Mouse (Mus musculus) CD4-positive, CD25-positive, alpha-beta regulatory T cell, adult 4 months (primary cell): ENCODE measurements at regions not wholly inside any gene's neighbourhood (a gene's known extent, or its start where the extent isn't known, plus 50 kb on each side); places are given as distances from the start of the nearest gene placed in this dataset.
A peak's percentile ranks its signal among the peaks of the same experiment; 100 is the strongest.

ENCODE experiments used
- ATAC-seq: one replicate; pipeline ENCODE4 v1.8.0; 2017

DNA sequence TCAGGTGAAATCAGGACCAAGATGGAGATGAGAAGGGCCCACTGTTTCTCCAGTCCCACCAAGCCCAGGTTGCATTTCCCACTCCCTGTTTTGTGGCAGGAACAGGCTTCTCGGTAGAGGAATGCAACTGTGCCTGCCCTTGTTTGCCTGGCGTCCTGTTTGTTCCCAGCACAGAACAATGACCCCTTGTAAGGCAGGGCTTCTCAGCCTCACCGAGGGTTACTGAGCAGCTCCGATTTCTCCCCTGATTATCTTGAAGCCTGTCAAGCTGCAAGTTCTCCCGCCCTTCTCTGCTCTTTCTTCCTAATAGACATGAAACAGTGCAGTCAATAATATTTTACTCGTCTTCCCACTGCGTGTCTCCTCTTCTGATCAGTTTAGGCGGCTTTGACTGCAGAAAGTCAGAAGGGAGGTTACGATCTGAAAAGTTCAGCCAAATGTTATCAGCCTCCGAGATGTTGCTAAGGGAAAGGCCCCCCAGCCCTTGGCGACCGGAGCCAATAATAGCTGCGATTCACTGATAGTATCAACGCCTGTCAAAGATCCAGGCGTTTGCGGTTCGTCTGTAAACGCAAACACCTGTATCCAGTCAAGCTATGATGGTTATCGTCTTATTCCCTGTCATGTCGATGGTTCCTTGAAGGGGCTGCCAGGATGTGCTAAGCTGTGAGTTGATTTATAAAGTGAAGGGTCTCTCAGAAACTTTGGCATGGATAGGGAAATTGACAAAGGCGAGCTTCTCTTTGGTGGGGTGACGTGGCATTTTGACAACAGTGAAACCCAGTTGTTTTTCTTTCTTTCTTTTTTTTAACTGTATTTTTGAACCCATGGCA, 287.7 kb upstream of the Zfp507 start:
- ATAC-seq: no peak

DNA sequence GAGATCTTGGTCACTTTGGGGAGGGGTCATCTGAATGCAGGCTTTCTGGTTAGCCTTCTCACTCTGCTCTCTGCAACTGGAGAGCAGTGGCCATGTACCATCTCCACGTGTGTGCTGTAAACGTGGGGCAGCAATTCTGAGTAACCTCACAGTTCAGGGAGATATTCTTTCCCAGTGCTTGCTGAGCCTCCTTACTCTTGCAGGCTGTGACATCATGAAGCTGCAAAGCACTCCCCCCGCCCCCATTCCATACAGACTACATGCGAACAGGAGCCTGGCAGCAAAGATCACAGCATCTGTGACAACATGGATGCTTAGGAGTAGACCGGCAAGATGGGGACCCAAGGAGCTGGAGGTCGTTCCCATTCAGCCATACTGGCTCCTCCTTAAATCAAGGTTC, 284.8 kb upstream of the Zfp507 start:
- no peak for ATAC-seq

DNA sequence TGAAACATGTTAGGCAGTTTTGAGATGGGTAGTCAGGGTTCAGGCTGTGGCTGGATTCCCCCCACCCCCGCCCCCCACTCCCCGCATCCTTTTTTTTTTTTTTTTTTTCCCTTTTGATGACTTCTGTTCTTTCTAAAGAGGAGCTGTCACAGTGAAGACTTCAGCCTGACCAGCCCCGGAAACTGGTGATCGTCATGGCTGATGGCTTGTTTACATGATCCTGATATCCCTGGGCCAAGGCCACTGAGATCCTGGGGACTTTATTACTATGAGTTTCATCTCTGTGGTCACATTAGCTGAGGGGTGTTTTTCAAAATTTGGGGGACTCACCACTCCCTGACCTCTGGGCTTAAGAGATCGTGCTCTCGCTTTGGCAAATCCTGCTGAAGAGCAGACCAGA, 275.9 kb upstream of the Zfp507 start:
- ATAC-seq: no peak

DNA sequence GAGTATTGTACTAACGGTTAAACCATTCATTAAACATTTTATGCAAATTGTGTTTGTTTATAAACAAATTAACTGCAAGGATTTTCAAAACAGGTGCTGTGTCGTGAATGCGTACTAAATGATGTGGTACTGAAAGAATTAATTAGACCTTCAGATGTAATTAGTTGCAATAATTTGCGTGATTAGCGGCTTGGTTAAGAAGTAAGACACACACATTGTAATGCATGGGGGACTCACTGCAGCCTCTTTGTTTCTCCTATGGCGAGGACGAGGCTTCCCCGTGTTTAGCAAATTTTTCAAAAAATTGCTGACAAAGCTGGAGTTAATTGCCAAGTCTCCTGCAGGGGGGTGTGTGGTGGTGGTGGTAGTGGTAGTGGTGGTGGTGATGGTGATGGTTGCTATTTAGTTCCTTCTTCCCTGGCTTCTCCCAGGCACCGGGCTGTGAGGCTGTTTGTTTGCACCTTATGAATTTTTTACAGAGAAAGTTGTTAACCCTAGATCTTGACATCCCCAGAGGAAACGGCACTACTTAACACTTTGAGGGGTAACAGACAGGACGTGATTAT, 275.4 kb upstream of the Zfp507 start:
- ATAC-seq: no peak

DNA sequence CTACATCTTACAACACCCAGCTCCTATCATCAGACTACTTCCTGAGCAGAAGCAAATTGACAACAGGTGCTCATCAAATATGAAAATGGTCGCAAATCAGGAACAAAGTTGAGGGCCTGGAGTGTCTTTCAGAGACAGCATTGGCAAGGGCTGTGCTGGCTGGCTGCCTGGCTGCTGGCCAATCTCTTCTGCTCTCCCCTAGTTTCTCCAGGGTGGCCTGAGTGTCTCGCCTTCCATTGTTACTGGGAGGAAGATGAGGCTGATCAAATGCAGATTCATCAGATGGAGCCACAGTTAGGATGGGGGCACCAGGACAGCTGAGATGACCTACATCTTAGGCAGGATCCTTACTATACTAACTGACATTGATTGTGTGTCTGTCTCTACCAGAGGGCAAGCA, 274.5 kb upstream of the Zfp507 start:
- ATAC-seq: no peak

DNA sequence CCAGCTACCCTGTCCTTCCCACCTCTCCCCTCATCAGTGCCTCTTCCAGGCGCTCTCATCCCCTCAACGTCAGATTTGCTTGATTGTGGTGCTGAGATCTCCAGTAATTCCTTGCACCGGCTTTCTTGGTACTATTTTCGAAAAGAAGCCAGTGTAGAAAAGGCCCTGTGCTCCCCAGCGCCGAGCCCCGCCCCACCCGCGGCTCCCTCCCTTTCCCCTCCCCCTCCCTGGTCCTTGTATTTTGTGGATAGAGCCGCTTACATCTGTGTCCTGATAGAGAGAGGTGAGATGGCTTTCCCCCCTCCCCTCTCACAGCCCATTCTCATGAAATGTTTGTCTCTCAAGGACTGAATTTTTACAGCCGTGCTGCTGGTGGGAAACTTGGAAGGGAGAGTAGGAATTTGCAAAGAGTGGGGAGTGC, 273.2 kb upstream of the Zfp507 start:
- no peak for ATAC-seq

DNA sequence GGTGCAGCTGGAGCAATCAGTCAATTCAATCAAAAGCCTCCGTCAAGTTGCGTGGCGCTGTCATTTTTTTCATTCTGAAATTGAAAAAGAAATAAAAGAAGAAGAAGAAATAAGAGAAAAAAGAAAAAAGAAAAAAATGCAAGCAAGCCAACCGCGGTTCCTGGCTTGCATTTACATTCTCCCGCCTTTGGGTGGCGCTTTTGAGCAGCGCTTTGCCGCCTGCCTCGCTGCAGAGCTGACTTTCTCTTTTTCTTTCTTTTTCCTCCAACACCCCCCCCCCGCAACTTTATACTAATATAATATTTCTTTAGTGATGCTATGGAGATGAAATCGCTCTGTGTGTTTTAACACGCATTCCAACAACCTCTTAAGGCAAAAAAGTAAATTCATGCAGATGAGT, 269.0 kb upstream of the Zfp507 start:
- ATAC-seq: no peak

DNA sequence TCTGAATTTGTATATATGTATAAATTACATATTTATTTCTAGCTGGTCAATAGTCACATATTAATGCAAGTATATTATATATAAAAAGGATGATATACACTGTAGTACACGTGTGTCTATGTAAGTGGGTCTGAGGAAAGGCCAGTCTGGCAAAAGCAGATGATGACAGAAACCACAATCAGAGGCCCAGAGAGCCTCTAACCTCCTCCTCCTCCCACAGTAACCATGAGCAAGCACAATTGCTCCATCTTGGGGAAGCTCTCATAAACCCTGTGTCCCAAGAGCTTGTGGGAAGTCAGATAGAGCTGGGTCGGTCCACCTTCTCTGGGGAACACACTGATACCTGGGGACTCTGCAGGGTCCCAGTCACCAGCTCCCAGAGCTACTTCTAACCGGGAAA, 263.9 kb upstream of the Zfp507 start:
- ATAC-seq: no peak

DNA sequence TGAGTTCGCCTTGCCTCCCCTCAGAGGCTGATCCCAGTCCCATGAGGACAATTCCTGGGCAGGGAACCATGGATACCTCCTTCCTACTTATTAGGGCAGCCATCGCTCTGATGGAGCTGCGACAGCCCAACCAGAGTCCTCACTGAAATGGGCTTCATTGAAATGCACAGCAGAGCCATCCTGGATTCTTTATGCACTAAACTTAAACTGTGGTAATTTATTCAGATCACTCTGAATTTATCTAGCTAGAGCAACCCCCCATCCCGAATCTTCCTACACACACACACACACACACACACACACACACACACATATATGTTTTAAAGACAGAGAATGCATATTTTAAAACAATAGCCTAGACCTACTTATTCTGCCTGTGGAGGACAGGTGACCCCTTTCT, 258.9 kb upstream of the Zfp507 start:
- ATAC-seq: no peak

DNA sequence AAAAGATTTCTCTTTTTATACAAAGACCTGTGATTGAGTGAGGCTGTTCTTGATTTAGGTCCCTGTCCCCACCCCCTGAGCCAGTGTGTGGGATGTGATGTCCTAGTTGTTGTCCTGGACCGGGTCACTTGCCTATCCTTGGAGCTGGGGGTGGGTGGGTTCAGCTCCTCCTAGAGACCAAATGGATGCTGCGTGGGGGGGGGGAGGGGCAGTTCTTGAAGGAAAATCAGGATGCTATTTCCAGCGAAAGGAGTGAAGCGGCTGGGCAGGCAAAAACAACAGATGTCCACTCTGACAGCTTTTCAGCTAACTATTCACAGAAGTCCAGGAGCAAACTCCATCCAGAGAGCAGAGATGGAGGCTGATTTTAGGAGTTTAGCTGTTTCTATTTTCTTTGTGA, 257.6 kb upstream of the Zfp507 start:
- ATAC-seq: no peak

DNA sequence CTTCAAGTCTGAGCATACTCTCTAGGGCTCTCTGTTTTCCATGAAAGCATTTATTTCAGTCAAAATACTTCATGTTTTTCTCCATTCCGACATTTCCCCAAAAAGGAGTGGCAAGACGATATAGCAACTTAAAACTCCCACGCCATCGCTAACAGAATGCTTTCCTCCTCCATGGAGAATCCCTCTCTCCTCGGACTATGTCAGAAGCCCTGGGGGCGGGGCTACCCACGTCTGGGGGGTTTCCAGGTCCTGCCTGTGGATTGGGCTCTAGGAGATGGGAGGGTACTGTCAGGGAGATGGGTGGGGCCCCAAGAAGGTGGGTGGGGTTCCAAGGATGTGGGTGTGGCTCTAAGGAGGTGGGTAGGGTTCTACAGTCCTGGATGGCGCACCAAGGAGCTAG, 243.2 kb upstream of the Zfp507 start:
- no peak for ATAC-seq

DNA sequence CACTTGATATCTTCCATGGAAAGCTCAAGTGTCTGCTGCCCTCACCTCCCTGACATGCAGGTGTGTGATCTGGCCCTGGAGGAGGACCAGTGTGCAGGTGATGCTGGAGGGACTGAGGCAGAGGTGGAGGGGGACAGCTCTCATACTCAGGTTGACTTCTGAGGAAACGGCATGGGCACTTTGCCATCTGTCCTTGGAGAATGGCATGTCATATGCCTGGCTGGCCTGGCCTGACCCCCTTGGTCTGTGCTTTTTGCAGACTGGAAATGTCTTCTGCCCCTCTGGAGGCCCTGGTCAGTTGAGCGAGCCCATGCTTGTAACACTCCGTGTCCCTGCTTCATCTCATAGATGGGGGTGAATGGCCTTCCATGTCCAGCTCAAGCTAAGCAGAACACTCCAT, 229.1 kb upstream of the Zfp507 start:
- no peak for ATAC-seq

DNA sequence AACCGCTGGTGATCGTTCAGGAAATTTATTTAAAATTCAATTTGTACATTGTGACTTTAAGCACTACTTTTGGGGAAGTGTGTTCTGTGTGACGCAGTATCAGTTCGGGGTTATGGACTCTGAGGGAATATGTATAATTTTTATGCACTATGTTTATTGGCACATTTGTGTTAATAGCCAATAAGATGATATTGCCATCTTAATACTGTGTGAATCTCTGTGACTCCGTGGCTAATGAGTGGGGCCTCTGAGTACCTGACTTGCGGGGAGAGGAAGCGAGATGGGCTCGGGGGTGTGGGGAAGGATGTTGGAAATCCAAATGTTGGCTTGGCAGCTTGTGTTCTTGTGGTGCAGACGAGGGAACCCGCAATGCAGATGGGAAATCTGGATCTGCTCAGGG, 220.2 kb upstream of the Zfp507 start:
- ATAC-seq: no peak

DNA sequence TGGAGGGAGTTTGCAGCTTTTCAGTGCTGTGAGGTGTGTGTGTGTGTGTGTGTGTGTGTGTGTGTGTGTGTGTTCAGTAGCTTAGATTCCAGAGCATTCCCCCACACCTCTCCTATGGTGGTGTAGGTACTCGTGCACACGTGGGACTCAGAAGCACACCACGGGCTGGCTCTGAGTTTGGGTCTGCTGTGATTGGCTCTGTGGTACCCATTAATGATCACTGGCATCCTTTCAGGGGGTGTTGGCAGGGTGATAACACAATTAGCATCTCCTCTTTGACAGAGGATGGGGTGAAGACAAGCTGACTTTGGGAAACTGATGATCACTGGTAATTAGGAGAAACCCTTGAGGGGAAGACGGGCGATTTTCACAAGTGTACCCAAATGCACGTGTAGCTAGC, 219.7 kb upstream of the Zfp507 start:
- no peak for ATAC-seq

DNA sequence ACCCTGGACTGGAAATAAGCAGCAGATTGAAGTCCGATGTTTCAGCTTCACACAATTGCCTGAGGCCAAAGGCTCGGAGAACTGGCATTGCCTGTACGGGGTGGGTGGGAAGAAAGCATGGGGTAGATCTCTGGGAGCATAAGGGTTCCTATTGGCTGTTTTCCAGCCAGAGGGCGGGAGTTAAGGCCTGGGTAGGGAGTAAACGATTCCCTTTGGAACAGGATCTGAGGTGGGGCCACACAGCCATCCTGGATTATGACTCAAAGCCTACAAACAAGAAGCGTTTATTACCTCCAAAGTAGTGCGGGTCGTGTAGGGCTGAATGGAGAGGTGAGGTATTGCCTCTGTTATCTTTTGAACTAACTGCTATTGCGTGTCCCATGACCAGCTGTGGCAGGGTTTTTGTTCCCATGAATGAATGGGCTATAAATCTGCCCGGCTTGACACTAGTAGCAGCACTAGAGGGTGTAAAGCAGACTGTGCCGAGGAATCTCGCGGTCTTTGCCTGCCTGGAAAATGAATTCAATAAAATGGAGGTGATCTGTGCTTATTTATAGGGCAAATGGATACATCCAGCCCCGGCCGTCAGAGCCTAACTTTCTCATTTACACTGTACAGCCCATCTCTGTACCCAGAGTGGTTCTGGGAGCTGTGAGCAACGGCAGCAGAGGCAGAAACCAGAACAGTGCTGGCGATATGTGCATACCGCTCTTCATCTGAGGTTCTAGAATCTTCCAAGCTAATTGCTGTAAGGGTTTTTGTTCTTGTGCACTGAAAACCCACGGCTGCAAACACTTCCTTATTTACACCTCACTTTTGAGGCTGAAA, 214.3 kb upstream of the Zfp507 start:
- no peak for ATAC-seq

DNA sequence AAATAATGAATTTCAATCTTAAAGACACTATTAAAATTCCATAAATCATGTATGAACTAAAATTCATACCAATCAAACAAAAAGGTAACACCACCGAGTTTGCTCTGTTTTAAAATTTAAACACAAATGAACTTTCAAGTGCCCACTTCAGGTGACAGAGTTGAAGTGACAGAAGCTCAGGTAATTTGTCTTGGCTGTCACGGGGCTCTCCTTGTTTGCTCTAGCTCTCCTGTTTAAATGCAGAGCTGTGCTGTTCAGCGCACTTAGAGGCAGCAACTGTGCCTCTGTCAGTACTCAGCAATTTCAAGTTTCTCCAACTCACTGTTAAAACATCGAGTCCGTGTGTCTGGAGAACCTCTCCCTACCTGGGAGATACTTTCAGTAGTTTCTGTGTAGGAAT, 193.8 kb upstream of the Zfp507 start:
- no peak for ATAC-seq

DNA sequence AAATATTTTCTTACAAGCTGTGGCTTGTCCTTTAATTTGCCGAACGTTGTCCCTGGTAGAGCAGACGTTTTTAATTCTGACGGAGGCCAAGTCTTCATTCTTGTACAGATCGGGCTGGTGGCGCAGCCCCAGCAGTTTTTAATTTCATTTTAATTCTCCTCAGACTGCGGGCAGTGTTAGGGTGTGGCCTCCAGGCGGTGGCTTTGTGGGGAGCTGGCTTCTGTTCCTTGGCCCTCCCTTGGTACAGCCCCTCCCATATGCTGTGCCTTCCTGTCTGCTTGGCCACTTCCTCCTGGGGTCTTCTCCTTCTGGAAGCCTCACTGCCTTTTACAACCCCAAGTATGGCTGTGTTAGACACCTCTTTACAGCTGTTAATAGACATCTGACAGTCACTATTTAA, 189.7 kb upstream of the Zfp507 start:
- ATAC-seq: no peak

DNA sequence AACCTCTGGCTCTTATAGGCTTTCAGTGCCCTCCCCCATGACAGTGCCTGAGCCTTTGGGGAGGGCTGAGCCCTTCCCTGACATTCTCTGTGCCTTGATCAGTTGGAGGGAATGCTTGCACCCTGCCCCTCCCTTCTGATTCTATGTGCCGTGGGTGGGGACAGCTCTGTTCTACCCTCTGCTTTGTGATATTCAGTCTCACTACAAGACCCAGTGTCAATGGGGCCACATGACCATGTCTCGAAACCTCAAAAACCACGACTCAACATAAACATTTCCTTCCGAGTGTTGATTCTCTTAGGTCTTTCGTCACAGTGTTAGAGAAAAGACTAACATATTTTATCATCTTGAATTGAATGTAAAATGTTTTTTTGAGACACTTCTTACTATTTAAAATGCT, 188.3 kb upstream of the Zfp507 start:
- ATAC-seq: peak; percentile 29

DNA sequence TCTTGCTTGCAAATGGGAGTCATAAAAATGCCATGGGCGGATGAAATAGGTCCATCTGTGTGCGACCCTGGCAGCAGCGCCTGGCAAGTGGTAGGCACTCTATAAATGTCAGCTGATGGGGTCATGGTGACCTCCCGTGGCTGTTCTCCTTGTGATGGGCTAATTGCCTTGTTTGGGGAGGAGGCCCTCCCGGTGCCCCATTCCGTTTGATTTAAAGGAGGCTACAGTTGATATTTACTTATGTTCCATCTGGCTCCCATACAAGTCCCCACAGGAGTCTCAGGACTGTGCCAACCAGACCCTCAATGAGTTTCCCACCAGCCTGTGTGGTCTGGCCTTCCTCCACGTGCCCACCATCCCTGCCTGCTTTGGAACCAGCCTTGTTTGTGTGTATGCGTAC, 186.7 kb upstream of the Zfp507 start:
- no peak for ATAC-seq

DNA sequence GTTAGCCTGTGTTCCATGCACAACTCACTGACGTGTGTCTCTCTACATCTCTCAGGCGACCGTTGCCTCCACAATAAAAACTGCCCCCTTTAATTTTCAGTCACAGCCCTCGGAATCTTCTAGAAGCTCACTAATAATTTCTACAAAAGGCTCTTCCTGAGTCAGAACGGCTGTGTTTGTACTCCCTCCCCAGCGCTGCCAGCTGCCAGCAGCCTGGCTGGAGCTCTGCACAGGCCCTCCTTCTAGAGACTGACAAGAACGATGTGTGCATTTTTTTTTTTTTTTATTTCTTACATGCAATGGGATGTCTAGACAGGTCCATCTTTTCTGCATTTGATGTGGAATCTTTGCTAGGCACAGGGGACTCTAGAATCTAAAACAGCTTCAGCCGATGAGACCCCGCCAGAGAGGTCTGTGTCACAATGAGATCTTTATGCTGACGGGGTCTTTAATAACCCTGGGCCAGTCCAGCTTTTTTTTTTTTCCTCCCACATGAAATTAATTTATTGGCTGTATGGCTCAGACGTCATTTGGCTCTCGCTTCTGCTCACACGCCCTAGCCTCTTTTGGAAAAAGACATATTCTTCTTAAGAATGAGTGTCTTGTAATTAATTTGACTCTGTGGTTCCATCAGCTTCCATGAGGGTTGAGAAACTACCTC, 185.8 kb upstream of the Zfp507 start:
- ATAC-seq: no peak

DNA sequence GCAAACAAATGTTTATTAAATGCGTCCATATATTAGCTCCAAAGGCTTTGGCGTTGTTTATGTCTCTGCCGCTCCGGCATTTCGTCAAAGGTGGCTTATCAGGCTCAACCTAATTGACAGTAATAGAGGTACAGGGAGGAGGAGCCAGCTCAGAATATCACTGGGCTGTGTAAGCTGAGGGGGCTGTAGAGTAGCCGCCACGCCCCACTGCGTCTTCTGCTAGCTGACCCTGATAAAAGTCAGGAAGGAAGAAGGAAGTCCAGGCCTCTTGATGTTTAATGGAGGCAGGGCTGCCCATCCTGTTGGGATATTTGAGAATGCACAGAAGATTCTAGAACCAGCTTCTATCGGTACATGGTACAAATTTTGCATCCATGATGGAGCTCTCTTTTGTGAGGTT, 175.2 kb upstream of the Zfp507 start:
- no peak for ATAC-seq

DNA sequence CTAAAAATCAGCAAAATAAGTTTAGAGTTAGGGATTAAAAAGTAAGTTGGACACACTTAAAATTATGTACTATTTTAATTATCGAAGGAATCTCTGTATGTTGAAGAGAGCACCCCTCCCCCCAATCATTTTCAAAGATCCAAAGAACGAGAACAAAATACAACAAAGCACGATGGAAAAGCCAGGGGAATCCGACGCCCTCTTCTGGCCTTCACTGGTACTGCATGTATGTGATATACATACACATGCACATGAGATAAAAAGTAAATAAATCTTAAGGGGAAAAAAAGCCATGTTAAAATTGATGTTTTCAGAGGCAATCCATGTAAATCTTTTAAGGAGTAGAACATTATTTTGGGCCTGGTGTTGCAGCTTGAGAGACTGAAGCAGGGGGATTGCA, 155.9 kb upstream of the Zfp507 start:
- ATAC-seq: no peak

DNA sequence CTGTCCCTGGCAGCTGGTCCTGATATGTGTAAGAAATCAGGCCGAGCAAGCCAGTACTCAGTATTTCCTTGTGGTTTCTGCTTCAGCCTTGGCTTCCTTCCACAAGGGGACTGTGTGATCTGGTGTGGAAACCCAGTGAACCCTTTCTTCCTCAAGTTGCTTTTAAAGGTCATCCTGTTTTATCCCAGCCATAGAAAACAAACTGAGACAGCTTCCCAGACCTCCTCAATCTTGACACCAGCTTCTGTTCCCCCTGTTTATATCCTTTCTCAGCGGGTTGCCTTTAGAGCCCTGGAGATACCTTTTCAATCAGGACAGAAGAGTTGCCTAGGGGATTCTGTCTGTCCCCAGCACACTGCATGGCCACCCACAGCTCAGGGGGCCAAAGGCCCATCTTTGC, 155.2 kb upstream of the Zfp507 start:
- no peak for ATAC-seq
